Mouse (Mus musculus) neural tube, embryonic 11.5 days (tissue): ENCODE data around the gene Asic2. TPM values are rescaled to one million over a fixed set of nuclear protein-coding genes. Genes with fewer than 3 reads are reported as not detected.
"Not testable (repeated sequence)": the region's sequence is repeated elsewhere in the genome, so short reads cannot be mapped to it uniquely, and the experiment has no call there.

ENCODE experiments used
- ATAC-seq: fragments of 200-750 bp; cut with Nextera tagmentation; 2 replicates; pipeline ENCODE4 v1.8.0; 2017; ENCODE audit warnings: moderate number of reproducible peaks, mild to moderate bottlenecking, moderate TSS enrichment, moderate library complexity; ENCODE audit not compliant: insufficient read depth, low FRiP score, low TSS enrichment
- DNase-seq: peaks from one replicate; pipeline ENCODE4 v3.0.0-alpha.2; 2015; ENCODE audit warnings: low spot score
- H3K27ac ChIP-seq: fragments of 300-500 bp; sonication (generic); 2 replicates; pipeline ENCODE4 v1.5.1; 2014; ENCODE audit warnings: low read depth, mild to moderate bottlenecking, low read length
- H3K27me3 ChIP-seq: fragments of 300-500 bp; sonication (generic); 2 replicates; pipeline ENCODE4 v1.6.1; 2014; ENCODE audit warnings: mild to moderate bottlenecking, low read length, mixed read lengths; ENCODE audit not compliant: control insufficient read depth, insufficient read depth
- H3K36me3 ChIP-seq: fragments of 300-500 bp; sonication (generic); 2 replicates; pipeline ENCODE4 v1.6.1; 2014; ENCODE audit warnings: mild to moderate bottlenecking, low read length, moderate library complexity, mixed read lengths; ENCODE audit not compliant: control insufficient read depth, insufficient read depth
- H3K4me1 ChIP-seq: fragments of 300-500 bp; sonication (generic); 2 replicates; pipeline ENCODE4 v1.6.1; 2014; ENCODE audit warnings: low read length, mixed read lengths; ENCODE audit not compliant: control insufficient read depth, insufficient read depth
- H3K4me2 ChIP-seq: fragments of 300-500 bp; sonication (generic); 2 replicates; pipeline ENCODE4 v1.6.1; 2014; ENCODE audit warnings: low read depth, mild to moderate bottlenecking, moderate library complexity
- H3K4me3 ChIP-seq: fragments of 300-500 bp; sonication (generic); 2 replicates; pipeline ENCODE4 v1.5.1; 2014; ENCODE audit warnings: low read depth, low read length
- H3K9ac ChIP-seq: fragments of 300-500 bp; sonication (generic); 2 replicates; pipeline ENCODE4 v1.6.1; 2014; ENCODE audit warnings: mild to moderate bottlenecking, low read length
- H3K9me3 ChIP-seq: fragments of 300-500 bp; sonication (generic); 2 replicates; pipeline ENCODE4 v1.6.1; 2016; ENCODE audit warnings: low read length; ENCODE audit not compliant: control insufficient read depth
- WGBS: fragments of 180-500 bp; shearing (Covaris S2); extraction: QIAGEN DNeasy Blood & Tissue Kit; methylation state at CpG from one replicate; pipeline ENCODE4 v1.1.7; 2014; 5-methylcytosine and 5-hydroxymethylcytosine counted together
- polyA plus RNA-seq: library from polyadenylated mRNA; unstranded; fragments of >200 nt; fragmentation: Nextera tagmentation; extraction: Ambion mirVana; gene quantifications from 2 replicates; pipeline ENCODE4 v1.2.1, GENCODE M21; 2014

Gene Asic2
- polyA plus RNA-seq, 1 experiment from 2014 or later: 2.5 TPM

DNA sequence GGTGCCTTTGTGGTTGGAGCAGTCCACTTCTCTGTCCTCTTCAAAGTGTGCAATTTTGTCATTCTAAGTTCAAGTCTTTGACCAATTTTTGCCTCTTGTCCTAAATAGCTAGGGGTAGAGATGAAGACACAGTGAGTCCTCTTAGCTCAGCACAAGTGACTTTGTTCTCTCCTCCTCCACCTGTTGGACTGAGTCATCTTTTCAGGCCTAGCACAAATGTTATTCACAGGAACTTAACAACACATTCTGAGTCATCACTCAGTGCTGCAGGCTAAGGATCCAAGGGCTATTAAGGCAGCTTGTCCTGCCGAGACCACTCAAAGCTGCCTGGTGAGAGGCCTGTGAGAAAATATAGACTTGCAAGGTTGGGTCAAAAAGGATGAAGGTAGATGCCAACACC lies 705.1 kb downstream of the Asic2 start:
- H3K9ac ChIP-seq: no peak overlapping the region

DNA sequence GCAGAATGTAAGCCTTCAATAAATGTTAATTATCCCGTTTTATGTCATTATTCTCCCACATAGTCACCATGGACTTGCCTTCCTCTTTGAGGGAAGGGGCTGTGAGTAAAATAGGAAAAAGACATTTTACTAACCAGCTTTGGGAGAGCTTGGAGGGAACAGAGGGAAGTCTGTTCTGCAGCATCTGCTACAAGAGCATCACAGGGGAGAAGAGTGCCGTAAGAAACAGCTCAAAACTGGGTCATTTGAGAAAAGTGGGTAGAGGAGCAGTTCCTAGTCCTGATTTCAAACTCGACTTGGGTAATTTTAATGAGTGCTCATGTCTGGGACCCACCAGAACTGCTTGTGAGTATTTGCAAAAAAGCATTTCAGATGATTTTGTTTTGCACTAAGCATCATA lies 707.0 kb downstream of the Asic2 start:
- no peak for ATAC-seq
- Histone ChIP-seq H3K4me3 (no peak overlapping the region), H3K9me3 (no peaks in the 10 kb centered on the region), H3K36me3 (no peaks in the 10 kb centered on the region), H3K9ac (no peak overlapping the region), H3K4me2 (no peak overlapping the region), H3K4me1 (no peaks in the 10 kb centered on the region), H3K27ac (no peak overlapping the region), H3K27me3 (no peaks in the 10 kb centered on the region)
- 82% methylated on average over 3 of the region's 3 CpGs for WGBS
- DNase-seq: no peak

More for the DNA sequence above, 705.1 kb downstream of the Asic2 start:
- H3K36me3 ChIP-seq: no peaks in the 10 kb centered on the region
- no peaks in the 10 kb centered on the region for H3K4me1 ChIP-seq
- no peak overlapping the region for H3K4me3 ChIP-seq
- WGBS: 76% methylated on average over 1 of the region's 1 CpGs
- no peak overlapping the region for H3K4me2 ChIP-seq
- ATAC-seq: no peak
- H3K27ac ChIP-seq: no peak overlapping the region
- no peaks in the 10 kb centered on the region for H3K9me3 ChIP-seq
- no peaks in the 10 kb centered on the region for H3K27me3 ChIP-seq
- DNase-seq: no peak

DNA sequence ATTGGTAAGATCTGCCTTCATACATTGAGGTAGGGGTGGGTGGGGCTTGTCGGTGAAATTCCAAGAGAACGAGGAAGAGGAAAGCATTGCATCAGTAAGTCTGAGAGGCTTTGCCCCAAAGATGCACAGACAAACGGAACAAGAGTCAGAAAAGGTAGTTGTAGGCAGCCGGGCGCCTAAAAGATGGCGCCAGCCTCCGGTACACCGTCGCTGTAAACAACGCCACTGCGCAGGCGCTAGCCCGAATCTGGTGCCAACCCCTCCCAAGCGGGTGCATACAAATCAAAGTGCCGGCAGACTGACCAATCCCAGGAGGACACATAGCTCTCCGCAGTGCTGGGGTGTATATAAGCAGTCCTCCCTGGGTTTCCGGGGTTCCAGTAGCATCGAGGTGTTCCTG lies 727.1 kb downstream of the Asic2 start:
- DNase-seq, H3K4me1 ChIP-seq, H3K27ac ChIP-seq, H3K36me3 ChIP-seq, H3K4me3 ChIP-seq, H3K27me3 ChIP-seq, H3K9me3 ChIP-seq, ATAC-seq, H3K9ac ChIP-seq, H3K4me2 ChIP-seq: not testable (repeated sequence)
- 96% methylated on average over 18 of the region's 18 CpGs for WGBS

DNA sequence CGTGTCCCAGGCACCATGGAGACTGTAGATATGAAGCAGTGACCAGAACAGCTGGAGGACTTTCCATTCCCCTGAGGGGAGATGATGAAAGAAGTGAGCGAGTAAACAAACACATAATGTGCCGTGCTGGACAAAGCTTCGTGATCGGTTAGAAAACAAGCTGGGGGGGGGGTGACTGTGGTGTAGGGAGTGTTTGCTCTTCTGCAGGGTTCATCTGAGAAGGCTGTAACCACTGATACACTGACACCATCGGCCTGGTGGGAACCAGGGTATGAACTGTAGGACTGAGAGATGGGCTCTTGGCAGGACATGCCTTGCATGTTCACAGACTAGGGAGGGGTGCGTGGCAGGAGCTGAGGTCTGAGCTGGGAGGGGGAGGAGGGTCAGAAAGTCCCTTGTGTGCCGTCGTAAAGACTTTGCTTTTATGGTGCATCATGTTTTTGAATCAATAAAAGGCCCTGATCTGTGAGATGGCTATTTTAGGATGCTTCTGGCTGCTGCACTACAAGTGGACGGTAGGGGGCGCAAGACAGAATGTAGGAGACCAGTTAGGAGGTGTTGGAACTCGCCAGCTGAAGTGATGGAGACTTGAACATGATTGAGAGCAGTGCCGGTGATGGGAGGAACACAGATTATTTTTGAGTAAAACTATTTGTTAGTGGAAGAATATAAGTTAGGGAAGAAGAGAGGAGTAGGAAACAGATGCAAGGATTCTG lies 728.1 kb downstream of the Asic2 start:
- ATAC-seq (no peak), DNase-seq (peak; percentile 32)
- H3K4me1 ChIP-seq: no peaks in the 10 kb centered on the region
- no peak overlapping the region for H3K27ac ChIP-seq
- no peaks in the 10 kb centered on the region for H3K27me3 ChIP-seq
- no peaks in the 10 kb centered on the region for H3K36me3 ChIP-seq
- no peak overlapping the region for H3K4me3 ChIP-seq
- no peak overlapping the region for H3K9ac ChIP-seq
- H3K9me3 ChIP-seq: no peaks in the 10 kb centered on the region
- 59% methylated on average over 13 of the region's 13 CpGs for WGBS
- no peak overlapping the region for H3K4me2 ChIP-seq

DNA sequence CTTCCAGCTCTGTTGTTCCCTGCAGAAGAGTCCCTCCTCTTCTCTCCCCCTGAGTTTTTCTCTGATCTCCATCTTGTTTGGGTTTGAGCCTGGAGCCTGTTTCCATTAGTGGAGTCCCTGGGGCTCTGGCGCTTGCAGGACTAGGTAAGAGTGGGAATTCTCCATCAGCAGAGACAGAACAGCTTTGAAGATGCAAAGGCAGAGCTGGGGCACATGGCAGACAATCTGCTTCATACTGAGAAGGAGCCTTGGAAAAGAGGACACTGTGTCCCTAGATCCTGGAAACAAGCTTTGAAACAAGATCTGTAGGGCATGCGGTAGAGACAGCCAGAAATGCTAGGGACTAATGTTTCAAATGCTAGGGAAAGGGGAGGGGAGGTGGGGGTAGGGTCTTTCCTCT lies 729.2 kb downstream of the Asic2 start:
- ATAC-seq (no peak), DNase-seq (no peak)
- WGBS: 54% methylated on average over 2 of the region's 2 CpGs
- H3K4me3 ChIP-seq: no peak overlapping the region
- H3K4me1 ChIP-seq: no peaks in the 10 kb centered on the region
- no peaks in the 10 kb centered on the region for H3K36me3 ChIP-seq
- H3K27ac ChIP-seq: no peak overlapping the region
- H3K27me3 ChIP-seq: no peaks in the 10 kb centered on the region
- no peak overlapping the region for H3K4me2 ChIP-seq
- H3K9ac ChIP-seq: no peak overlapping the region
- no peaks in the 10 kb centered on the region for H3K9me3 ChIP-seq

DNA sequence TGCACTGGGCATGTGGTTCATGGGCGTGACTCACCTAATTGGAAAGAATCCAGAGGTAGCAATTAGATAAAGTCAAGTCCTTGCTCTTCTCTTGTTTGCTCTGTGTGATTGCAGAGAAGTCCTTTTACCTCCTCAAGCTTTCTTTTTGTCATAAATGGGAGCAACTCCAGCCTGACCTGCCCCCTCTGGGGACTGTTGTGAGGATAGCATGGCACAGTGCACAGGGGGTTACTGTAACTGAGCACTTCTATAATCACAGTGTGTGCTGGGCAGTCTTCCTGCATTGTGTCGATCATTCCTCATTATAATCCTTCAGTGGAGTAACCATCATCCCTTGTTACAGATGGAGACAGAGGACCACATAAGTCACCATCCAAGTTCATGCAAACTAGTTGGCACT lies 732.2 kb downstream of the Asic2 start:
- no peaks in the 10 kb centered on the region for H3K36me3 ChIP-seq
- no peaks in the 10 kb centered on the region for H3K4me1 ChIP-seq
- no peak overlapping the region for H3K27ac ChIP-seq
- H3K9ac ChIP-seq: no peak overlapping the region
- 89% methylated on average over 2 of the region's 2 CpGs for WGBS
- DNase-seq (no peak), ATAC-seq (no peak)
- no peaks in the 10 kb centered on the region for H3K9me3 ChIP-seq
- H3K4me2 ChIP-seq: no peak overlapping the region
- no peak overlapping the region for H3K4me3 ChIP-seq
- no peaks in the 10 kb centered on the region for H3K27me3 ChIP-seq

DNA sequence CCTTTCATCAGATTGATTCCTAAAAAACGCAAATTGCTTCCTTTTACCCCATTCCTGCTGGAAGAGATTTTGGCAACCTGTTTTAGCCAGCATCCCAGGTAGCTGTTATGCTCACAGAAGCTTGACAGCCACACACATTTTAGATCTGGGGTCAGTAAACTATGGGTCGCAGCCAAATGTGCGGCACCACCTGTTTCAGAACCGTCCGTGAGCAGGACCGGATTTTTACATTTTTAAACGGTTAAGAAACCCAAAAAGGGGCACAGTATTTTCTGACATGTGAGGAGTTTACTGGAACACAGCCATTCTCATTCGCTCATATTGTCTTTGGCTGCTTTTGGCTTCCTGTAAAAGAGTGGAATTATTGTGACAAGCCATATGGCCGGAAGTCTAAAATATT lies 744.9 kb downstream of the Asic2 start:
- no peaks in the 10 kb centered on the region for H3K36me3 ChIP-seq
- no peak for DNase-seq
- ATAC-seq: no peak

DNA sequence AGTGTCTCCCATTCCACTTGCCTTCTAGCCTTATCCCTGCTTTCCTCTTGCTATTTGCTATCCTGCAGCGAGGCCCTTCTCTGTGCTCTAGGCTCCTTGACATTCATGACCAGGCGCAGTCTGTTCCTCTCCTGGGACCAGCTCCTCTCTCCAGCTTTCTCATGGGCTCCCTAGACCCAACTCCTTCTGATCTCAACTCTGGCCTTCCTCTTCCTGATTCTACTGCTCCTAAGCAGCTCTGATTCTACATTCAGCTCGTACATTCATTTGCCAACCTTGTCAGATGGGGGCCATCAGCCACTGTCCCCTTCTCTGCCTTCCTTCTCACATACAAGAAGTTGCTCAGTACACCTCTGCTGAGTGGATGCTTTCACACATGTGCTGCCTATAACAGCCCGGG lies 747.5 kb downstream of the Asic2 start:
- no peak for DNase-seq
- no peak overlapping the region for H3K4me2 ChIP-seq
- no peak overlapping the region for H3K27ac ChIP-seq
- H3K9ac ChIP-seq: no peak overlapping the region
- no peaks in the 10 kb centered on the region for H3K9me3 ChIP-seq
- no peaks in the 10 kb centered on the region for H3K27me3 ChIP-seq
- 81% methylated on average over 4 of the region's 4 CpGs for WGBS
- H3K36me3 ChIP-seq: no peaks in the 10 kb centered on the region
- H3K4me3 ChIP-seq: no peak overlapping the region
- H3K4me1 ChIP-seq: no peaks in the 10 kb centered on the region
- ATAC-seq: no peak

More for the DNA sequence above, 744.9 kb downstream of the Asic2 start:
- Histone ChIP-seq H3K27me3 (no peaks in the 10 kb centered on the region), H3K9ac (no peak overlapping the region), H3K4me2 (no peak overlapping the region), H3K9me3 (no peaks in the 10 kb centered on the region), H3K27ac (no peak overlapping the region), H3K4me3 (no peak overlapping the region), H3K4me1 (no peaks in the 10 kb centered on the region)
- WGBS: 88% methylated on average over 9 of the region's 9 CpGs

DNA sequence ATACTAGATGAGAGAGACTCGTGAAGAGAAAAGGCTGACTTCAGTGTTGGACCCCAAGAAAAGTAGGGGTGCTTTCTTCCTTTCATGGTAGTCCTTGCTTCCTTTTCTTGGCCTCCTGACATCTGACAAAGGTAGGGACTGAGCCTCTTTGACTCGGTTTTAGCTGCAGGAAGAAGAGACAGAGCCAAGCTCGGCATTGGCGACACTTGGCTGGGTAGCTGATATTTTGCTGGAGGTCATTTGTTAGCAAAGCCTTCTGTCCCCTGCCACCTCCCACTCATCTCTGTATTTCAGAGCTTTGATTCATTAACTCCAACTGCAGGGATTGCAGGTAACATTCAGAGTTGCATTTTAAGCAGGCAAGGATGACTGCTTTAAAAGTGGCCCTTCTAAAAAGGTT lies 762.8 kb downstream of the Asic2 start:
- Histone ChIP-seq H3K9me3 (no peaks in the 10 kb centered on the region), H3K4me3 (no peak overlapping the region), H3K27me3 (no peaks in the 10 kb centered on the region), H3K36me3 (no peaks in the 10 kb centered on the region), H3K27ac (no peak overlapping the region), H3K9ac (no peak overlapping the region), H3K4me1 (no peaks in the 10 kb centered on the region), H3K4me2 (no peak overlapping the region)
- no peak for ATAC-seq
- no peak for DNase-seq
- 69% methylated on average over 4 of the region's 4 CpGs for WGBS
